Mouse (Mus musculus): ENCODE results near the gene Rad51b. TPM values are rescaled to one million over a fixed set of nuclear protein-coding genes. Genes with fewer than 3 reads are reported as not detected.

The Rad51b gene
- polyA plus RNA-seq, 1 experiment from 2014 or later = 3.9 TPM

GRCm38 (mm10) chr12:79860248-79860555 lies 563.1 kb downstream of the Rad51b start:
- 54% methylated on average over 2 of the region's 2 CpGs for WGBS
- Histone ChIP-seq H3K4me1 (replicated peaks; ENCODE audit: insufficient read depth, low read length) (peaks cover 23% of the 10 kb centered on the region), H3K9ac (ENCODE audit: low read depth, low read length) (no peak overlapping the region), H3K4me2 (ENCODE audit: low read length) (no peak overlapping the region), H3K9me3 (replicated peaks; ENCODE audit: low read length) (no peaks in the 10 kb centered on the region), H3K27me3 (ENCODE audit: insufficient read depth, low read length) (no peaks in the 10 kb centered on the region), H3K27ac (peak overlapping the region; percentile 73), H3K4me3 (replicated peaks; ENCODE audit: low read depth, low read length) (no peak overlapping the region), H3K36me3 (ENCODE audit: insufficient read depth, low read length) (no peaks in the 10 kb centered on the region)
- no peak for TF ChIP-seq CTCF (IDR thresholded peaks at IDR 0.05; ENCODE audit: low read depth)
- ATAC-seq (replicated peaks; ENCODE audit: low FRiP score, low read depth) (no peak), DNase-seq (ENCODE audit: low spot score) (no peak)

Other genes with a start within 250 kb of the Rad51b start
- gene Pigh, start 207.6 kb upstream of the Rad51b start, polyA plus RNA-seq (2015; fragmentation: Nextera tagmentation; extraction: Ambion mirVana) = 23.3 and 25.6 TPM in 2 replicates
- gene Arg2, start 166.5 kb upstream of the Rad51b start, polyA plus RNA-seq (2015; fragmentation: Nextera tagmentation; extraction: Ambion mirVana) = 51.1 and 66.6 TPM in 2 replicates
- 105 and 108 TPM in 2 replicates for gene Vti1b, start 124.6 kb upstream of the Rad51b start, polyA plus RNA-seq (2015; fragmentation: Nextera tagmentation; extraction: Ambion mirVana)
- gene Rdh11, start 105.0 kb upstream of the Rad51b start, polyA plus RNA-seq (2015; fragmentation: Nextera tagmentation; extraction: Ambion mirVana) = 21.4 and 22.7 TPM in 2 replicates
- 7.4 and 7.7 TPM in 2 replicates for gene Rdh12, start 88.4 kb upstream of the Rad51b start, polyA plus RNA-seq (2015; fragmentation: Nextera tagmentation; extraction: Ambion mirVana)
- 7.6 and 8.9 TPM in 2 replicates for gene Zfyve26, start 978 bp upstream of the Rad51b start, polyA plus RNA-seq (2015; fragmentation: Nextera tagmentation; extraction: Ambion mirVana)

Data from kidney, postnatal 0 days (tissue).